Mouse (Mus musculus) brain, embryonic 14.5 days (tissue): ENCODE data around the gene Olfr429. TPM values are rescaled to one million over a fixed set of nuclear protein-coding genes. Genes with fewer than 3 reads are reported as not detected.

Experiments used
- DNase-seq: peaks from one replicate; pipeline ENCODE4 v3.0.0-alpha.2; 2011; ENCODE audit warnings: low read depth
- CTCF ChIP-seq: fragments of 200-500 bp; IDR thresholded peaks from 2 replicates; pipeline ENCODE4 v1.5.1; 2012; ENCODE audit warnings: inconsistent platforms, mild to moderate bottlenecking, moderate library complexity, borderline replicate concordance; ENCODE audit not compliant: insufficient read depth, insufficient read length; ENCODE audit errors: extremely low read depth
- POLR2A ChIP-seq: fragments of 200-500 bp; IDR thresholded peaks from 2 replicates; pipeline ENCODE4 v1.6.1; 2012; ENCODE audit warnings: mild to moderate bottlenecking, inconsistent platforms, borderline replicate concordance; ENCODE audit not compliant: poor library complexity, insufficient read depth, insufficient read length, severe bottlenecking; ENCODE audit errors: extremely low read depth
- polyA plus RNA-seq: library from polyadenylated mRNA; depleted of rRNA; stranded (reverse); fragments of >200 nt; gene quantifications from 2 replicates; pipeline ENCODE4 v1.2.3, GENCODE M21; 2012; rRNA removed

The Olfr429 gene
- polyA plus RNA-seq, 1 experiment: not detected

DNA sequence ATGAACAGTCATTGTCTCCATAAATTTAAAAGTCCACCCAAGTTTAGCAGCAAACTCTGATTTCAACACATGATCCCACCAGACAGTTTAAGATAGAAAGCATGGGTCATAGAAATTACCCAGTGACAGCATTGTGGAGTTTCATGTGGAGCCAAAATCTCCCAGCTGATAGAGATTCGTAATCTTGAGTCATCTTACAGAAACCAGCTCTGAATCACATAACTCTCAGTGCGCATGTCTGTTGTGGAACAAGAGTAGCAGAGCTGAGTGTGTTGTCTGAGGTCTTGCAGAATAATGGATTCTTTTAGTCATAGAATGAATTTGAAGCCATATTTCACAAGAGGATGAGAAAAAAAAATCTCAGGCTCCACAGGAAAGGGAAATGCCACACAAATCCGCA is 31.1 kb upstream of the Olfr429 start:
- no peak for TF ChIP-seq POLR2A
- no peak for TF ChIP-seq CTCF
- DNase-seq: no peak

DNA sequence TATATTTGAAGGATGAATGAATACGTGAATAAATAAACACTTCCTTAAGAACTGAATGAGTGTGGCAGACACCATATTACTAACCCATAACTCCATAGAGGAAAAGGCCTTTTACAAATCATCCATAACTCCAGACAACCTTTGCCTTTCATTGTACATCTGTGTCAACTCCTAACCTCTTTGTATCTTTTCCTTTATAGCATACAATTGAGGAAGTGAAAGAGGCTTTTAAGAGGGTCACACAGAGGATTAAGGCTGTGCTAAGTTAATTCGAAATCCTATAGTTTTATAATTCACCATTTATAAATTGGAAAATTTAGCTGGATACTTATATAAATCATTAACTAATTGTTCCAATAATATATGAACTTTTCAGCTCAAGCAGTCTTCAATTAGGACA is 28.9 kb upstream of the Olfr429 start:
- no peak for DNase-seq
- no peak for TF ChIP-seq CTCF
- TF ChIP-seq POLR2A: no peak

DNA sequence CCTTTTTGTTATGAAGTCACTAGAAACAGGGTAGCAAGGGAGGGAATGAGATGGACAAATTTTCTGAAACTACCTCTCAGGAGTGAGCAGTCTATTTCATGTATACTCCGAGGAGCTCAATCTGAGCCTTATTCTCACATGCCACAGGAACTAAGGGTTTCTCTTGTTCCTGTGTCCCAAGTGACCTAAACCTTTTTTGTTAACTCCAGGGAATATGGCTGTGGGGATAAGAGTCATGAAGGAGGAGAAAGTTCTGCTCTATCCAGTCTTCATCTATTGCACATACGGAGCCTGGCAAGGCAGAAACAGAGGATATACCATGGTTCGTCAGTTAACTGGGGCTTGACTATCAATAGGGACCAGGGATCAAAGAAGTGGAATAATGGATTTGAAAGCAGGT is 17.8 kb upstream of the Olfr429 start, which contains the start of gene Olfr430:
Olfr430 (plus strand) TSS at position 301 of the 400 bp plus-strand sequence.
- TF ChIP-seq POLR2A (no peak), CTCF (no peak)
- no peak for DNase-seq

DNA sequence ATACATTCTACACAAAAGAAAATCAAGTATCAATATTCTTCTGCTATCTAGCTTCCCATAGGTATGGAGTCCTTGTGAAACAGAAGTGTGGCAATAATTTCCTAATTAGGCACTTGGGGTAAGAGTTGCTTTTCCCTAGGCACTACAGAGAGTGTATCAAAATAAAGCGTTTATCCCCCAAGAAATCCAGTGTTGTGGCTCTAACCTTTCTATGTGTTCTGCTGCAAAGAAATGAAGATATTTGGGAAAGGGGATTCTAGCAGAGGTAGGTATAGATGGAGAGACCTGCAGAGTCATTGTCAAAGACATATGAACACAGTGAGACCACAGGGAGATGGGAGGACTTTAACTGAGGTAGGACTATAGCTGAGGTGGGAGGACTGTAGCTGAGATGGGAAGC is 12.5 kb downstream of the Olfr429 start, which contains the start of gene Olfr427:
Olfr427 (plus strand) TSS at position 301 of the 400 bp plus-strand sequence.
- TF ChIP-seq CTCF: no peak
- no peak for TF ChIP-seq POLR2A
- no peak for DNase-seq

- peak; percentile 37 for DNase-seq
- TF ChIP-seq POLR2A (no peak), CTCF (no peak)
Measured at GRCm38 (mm10) chr1:174103735-174104134, 19.6 kb downstream of the Olfr429 start.

GRCm38 (mm10) chr1:174121062-174121461 is 36.9 kb downstream of the Olfr429 start, which contains the start of gene Olfr231:
Olfr231 (minus strand) TSS chr1:174121162.
- TF ChIP-seq POLR2A (no peak), CTCF (no peak)
- no peak for DNase-seq

- no peak for DNase-seq
- TF ChIP-seq POLR2A: no peak
- no peak for TF ChIP-seq CTCF
Measured at GRCm38 (mm10) chr1:174131217-174131616, 47.1 kb downstream of the Olfr429 start, which contains the start of gene Olfr424. Olfr424 (plus strand) TSS chr1:174131517.

DNA sequence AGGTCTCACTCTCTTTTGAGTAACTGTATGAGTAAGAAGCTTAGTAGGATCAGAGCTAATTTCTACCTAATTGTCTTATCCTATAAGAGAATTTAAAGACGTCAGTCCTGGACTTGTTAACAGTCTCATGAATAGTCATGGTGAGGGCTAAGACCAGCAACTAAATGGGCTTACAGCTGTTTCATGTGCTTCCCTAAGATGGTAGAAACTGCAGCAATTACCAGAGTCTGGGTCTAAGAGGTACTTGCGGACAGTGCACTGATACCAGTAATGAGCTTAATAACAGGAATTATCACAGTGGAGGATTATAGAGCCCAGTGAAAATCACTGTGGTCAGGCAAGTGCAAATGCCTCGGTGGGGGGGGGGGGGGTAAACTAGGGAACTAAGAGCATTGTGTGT is 47.9 kb downstream of the Olfr429 start:
- TF ChIP-seq POLR2A: no peak
- no peak for TF ChIP-seq CTCF
- DNase-seq: peak; percentile 34

Other genes starting within 250 kb of the Olfr429 start
- gene Ifi211, start 171.3 kb upstream of the Olfr429 start, polyA plus RNA-seq: 0.11 and 0.23 TPM in 2 replicates
- gene Mndal, start 141.8 kb upstream of the Olfr429 start, polyA plus RNA-seq: 0.71 and 0.86 TPM in 2 replicates
- gene Ifi203, start 141.7 kb upstream of the Olfr429 start, polyA plus RNA-seq: 0.47 and 0.57 TPM in 2 replicates
- 0.05 and 0.10 TPM in 2 replicates for gene Ifi202b, start 101.6 kb upstream of the Olfr429 start, polyA plus RNA-seq
- gene Ifi205, start 52.5 kb upstream of the Olfr429 start, polyA plus RNA-seq: not detected in 2 replicates
- 0.04 TPM in 1 of 2 replicates, not detected in the other for gene Olfr433, start 43.6 kb upstream of the Olfr429 start, polyA plus RNA-seq
- gene Olfr432, start 35.1 kb upstream of the Olfr429 start, polyA plus RNA-seq: not detected in 2 replicates
- gene Olfr430, start 17.7 kb upstream of the Olfr429 start, polyA plus RNA-seq: not detected in 2 replicates
- gene Olfr427, start 12.6 kb downstream of the Olfr429 start, polyA plus RNA-seq: not detected in 2 replicates
- not detected in 2 replicates for gene Olfr231, start 36.8 kb downstream of the Olfr429 start, polyA plus RNA-seq
- gene Olfr424, start 47.2 kb downstream of the Olfr429 start, polyA plus RNA-seq: not detected in 2 replicates
- gene Olfr420, start 71.3 kb downstream of the Olfr429 start, polyA plus RNA-seq: not detected in 2 replicates
- gene Spta1, start 88.4 kb downstream of the Olfr429 start, polyA plus RNA-seq: 0.03 and 0.11 TPM in 2 replicates
- not detected in 2 replicates for gene Olfr419, start 167.7 kb downstream of the Olfr429 start, polyA plus RNA-seq
- gene Mptx1, start 246.2 kb downstream of the Olfr429 start, polyA plus RNA-seq: not detected in 2 replicates